Mouse (Mus musculus): ENCODE measurements around the gene Epb41l5. TPM values are rescaled to one million over a fixed set of nuclear protein-coding genes. Genes with fewer than 3 reads are reported as not detected.

The Epb41l5 gene
- polyA plus RNA-seq (2012; rRNA removed), result 15.8 and 28.0 TPM in 2 replicates

DNA sequence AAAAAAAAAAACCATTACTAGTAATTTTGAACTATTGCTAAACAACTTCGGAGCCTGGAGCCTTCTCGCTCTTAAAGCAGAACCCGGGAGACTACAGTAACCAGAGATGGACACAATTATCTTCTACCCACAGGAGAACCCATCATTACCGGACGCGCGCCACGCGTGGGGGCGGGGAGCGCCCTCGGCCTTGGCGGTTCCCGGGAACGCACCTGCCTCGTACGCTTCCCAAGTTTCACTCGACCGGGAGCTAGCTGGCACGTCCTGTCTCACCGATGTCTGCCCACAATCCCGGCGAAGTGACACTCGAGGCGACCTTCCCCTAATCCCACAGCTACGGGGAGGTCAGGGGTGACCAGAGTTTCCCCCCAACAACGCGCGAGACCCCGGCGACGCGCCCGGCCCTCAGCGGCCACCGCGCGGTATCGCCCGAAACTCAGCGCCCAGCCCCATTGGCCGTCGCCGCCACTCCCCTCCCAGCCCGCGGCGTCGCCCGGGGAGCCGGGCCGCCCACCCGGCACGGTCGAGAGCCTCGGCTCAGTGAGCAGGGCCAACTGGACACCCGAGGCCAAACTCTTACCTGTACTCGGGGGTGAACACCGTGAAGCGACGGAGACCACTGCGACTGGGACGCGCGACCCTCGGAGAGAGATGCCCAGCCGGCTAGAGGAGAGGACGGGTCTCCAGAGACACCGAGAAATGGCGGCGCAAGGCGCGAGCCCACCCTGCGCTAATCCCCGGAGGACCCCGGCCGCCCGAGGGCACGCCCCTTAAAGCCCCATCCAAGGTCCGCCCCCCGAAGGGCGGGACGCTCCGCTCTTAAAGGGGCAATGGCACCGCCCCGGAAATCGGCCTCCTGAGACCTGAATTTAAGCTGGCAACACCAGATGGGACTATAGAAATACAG, at the start of gene Epb41l5:
Epb41l5 (minus strand) TSS at position 796 of the 907 bp plus-strand sequence.
- TF ChIP-seq POLR2A (IDR thresholded peaks at IDR 0.05; ENCODE audit: borderline replicate concordance, extremely low read depth, low read depth, low read length) (peak; percentile 71; the same call in 1 of the 2 replicates), CTCF (IDR thresholded peaks at IDR 0.05; ENCODE audit: insufficient read depth, low read length) (no peak)
- Histone ChIP-seq H3K4me3 (replicated peaks; ENCODE audit: extremely low read depth, low read depth, low read length) (peak within 1 kb of the TSS; percentile 68), H3K4me1 (ENCODE audit: control insufficient read depth, insufficient read depth, low read length) (no peaks in the 10 kb centered on the region)
- WGBS, result under 1% methylated on average over 86 of the region's 86 CpGs
- DNase-seq, result peak; percentile 89

- DNase-seq, result no peak
- no peak for TF ChIP-seq POLR2A (IDR thresholded peaks at IDR 0.05; ENCODE audit: borderline replicate concordance, extremely low read depth, low read depth, low read length)
- no peak for TF ChIP-seq CTCF (IDR thresholded peaks at IDR 0.05; ENCODE audit: insufficient read depth, low read length)
- WGBS, result 87% methylated on average over 1 of the region's 1 CpGs
- no peak overlapping the region for H3K4me3 ChIP-seq (replicated peaks; ENCODE audit: extremely low read depth, low read depth, low read length)
- no peaks in the 10 kb centered on the region; the same call in 1 of the 2 replicates for H3K4me1 ChIP-seq (ENCODE audit: control insufficient read depth, insufficient read depth, low read length)
Measured at GRCm38 (mm10) chr1:119696860-119697259, 48.1 kb upstream of the Epb41l5 start.

GRCm38 (mm10) chr1:119685773-119686558, 37.2 kb upstream of the Epb41l5 start:
- TF ChIP-seq CTCF (IDR thresholded peaks at IDR 0.05; ENCODE audit: insufficient read depth, low read length), result no peak
- no peak for TF ChIP-seq POLR2A (IDR thresholded peaks at IDR 0.05; ENCODE audit: borderline replicate concordance, extremely low read depth, low read depth, low read length)
- no peak for DNase-seq
- WGBS, result 95% methylated on average over 3 of the region's 3 CpGs
- peaks cover 2% of the 10 kb centered on the region for H3K4me1 ChIP-seq (ENCODE audit: control insufficient read depth, insufficient read depth, low read length)
- no peak overlapping the region for H3K4me3 ChIP-seq (replicated peaks; ENCODE audit: extremely low read depth, low read depth, low read length)

GRCm38 (mm10) chr1:119681663-119682213, 32.9 kb upstream of the Epb41l5 start:
- no peak for DNase-seq
- peaks cover 2% of the 10 kb centered on the region for H3K4me1 ChIP-seq (ENCODE audit: control insufficient read depth, insufficient read depth, low read length)
- no peak for TF ChIP-seq CTCF (IDR thresholded peaks at IDR 0.05; ENCODE audit: insufficient read depth, low read length)
- TF ChIP-seq POLR2A (IDR thresholded peaks at IDR 0.05; ENCODE audit: borderline replicate concordance, extremely low read depth, low read depth, low read length), result no peak
- 78% methylated on average over 2 of the region's 2 CpGs for WGBS
- no peak overlapping the region for H3K4me3 ChIP-seq (replicated peaks; ENCODE audit: extremely low read depth, low read depth, low read length)

DNA sequence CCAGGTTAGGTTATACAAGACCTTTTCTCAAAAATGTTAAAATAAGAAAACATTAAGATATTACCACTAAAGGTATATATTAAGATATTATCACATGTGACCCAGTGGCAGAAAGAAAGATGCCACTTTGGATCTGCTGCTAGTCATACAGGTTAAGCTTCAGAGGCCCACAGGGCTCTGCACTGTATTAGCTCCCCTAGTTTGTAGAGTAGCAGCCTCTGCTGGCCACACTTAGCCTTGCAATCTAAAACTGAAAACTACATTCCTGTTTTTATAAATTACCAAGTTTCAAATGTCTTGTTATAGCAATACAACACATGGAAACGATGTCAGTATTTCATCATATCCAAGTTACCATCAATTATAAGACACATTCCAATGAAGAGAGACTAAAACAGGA, 26.2 kb upstream of the Epb41l5 start:
- Histone ChIP-seq H3K4me1 (ENCODE audit: control insufficient read depth, insufficient read depth, low read length) (no peaks in the 10 kb centered on the region), H3K4me3 (replicated peaks; ENCODE audit: extremely low read depth, low read depth, low read length) (no peak overlapping the region)
- WGBS, result 53% methylated on average over 1 of the region's 1 CpGs
- DNase-seq, result no peak
- no peak for TF ChIP-seq POLR2A (IDR thresholded peaks at IDR 0.05; ENCODE audit: borderline replicate concordance, extremely low read depth, low read depth, low read length)
- peak; percentile 57 for TF ChIP-seq CTCF (IDR thresholded peaks at IDR 0.05; ENCODE audit: insufficient read depth, low read length)

DNA sequence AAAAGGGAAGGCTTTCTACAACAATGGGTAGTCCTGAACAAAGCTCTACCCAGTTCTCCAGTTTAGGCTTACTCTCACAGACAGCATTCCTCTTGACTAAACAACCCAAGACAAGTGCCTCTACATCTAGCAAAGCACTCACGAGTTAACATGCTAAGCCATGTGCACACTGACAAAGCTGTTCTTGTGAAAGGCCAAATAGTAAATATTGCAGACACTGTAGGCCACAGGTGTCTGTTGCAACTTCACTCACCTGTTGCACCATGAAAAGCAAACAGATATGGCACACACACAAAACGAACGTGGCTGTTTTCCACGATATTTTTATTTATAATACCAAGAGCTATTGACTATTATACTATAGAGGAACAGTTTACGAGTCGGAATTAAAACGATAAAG, 18.1 kb upstream of the Epb41l5 start:
- WGBS, result 73% methylated on average over 7 of the region's 7 CpGs
- no peak for DNase-seq
- no peaks in the 10 kb centered on the region for H3K4me1 ChIP-seq (ENCODE audit: control insufficient read depth, insufficient read depth, low read length)
- TF ChIP-seq POLR2A (IDR thresholded peaks at IDR 0.05; ENCODE audit: borderline replicate concordance, extremely low read depth, low read depth, low read length) (no peak), CTCF (IDR thresholded peaks at IDR 0.05; ENCODE audit: insufficient read depth, low read length) (no peak)
- no peak overlapping the region for H3K4me3 ChIP-seq (replicated peaks; ENCODE audit: extremely low read depth, low read depth, low read length)

DNA sequence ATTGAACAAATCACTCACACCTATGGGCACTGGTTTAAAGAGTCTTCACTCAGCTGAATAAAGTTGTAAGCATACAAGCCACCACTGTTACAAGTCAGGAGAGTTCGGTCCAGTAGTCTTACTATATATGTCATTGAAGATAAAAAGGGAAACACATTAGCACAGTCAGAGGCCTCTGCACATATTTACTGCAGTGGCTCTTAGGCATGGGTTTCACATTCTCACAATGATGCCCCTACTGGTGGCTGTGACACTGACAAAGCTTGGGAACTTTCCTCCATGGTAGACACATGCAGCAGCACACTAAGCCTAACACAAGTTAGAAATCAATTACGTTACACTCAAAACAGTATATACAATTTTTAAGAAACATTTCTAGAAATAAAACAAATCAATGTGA, 5.5 kb upstream of the Epb41l5 start:
- TF ChIP-seq POLR2A (IDR thresholded peaks at IDR 0.05; ENCODE audit: borderline replicate concordance, extremely low read depth, low read depth, low read length), result no peak
- no peak for TF ChIP-seq CTCF (IDR thresholded peaks at IDR 0.05; ENCODE audit: insufficient read depth, low read length)
- no peak for DNase-seq
- WGBS, result 82% methylated on average over 2 of the region's 2 CpGs

DNA sequence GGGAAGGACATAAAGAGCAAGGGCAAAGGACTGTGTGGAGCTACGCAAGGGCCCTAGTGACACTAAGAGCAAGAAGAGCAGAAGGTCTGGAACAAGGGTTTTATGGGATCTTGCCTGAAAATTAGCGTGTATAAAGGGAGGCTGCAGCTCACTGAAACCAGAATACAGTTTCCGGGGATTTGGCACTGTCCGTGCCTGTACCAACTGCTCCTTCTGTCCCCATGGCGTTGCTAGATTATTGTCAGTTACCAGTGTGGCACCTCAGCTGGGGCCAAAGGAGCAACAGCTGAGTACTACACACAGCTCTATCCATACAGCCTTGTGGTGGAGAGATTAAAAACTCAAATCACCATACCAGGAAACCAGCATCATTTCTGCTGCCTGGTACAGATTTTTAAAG, 1.6 kb upstream of the Epb41l5 start:
- TF ChIP-seq POLR2A (IDR thresholded peaks at IDR 0.05; ENCODE audit: borderline replicate concordance, extremely low read depth, low read depth, low read length) (no peak), CTCF (IDR thresholded peaks at IDR 0.05; ENCODE audit: insufficient read depth, low read length) (no peak)
- Histone ChIP-seq H3K4me3 (replicated peaks; ENCODE audit: extremely low read depth, low read depth, low read length) (no peak overlapping the region), H3K4me1 (ENCODE audit: control insufficient read depth, insufficient read depth, low read length) (no peaks in the 10 kb centered on the region)
- no peak for DNase-seq
- WGBS, result 84% methylated on average over 5 of the region's 5 CpGs

More for the DNA sequence above, 5.5 kb upstream of the Epb41l5 start:
- no peak overlapping the region for H3K4me3 ChIP-seq (replicated peaks; ENCODE audit: extremely low read depth, low read depth, low read length)
- no peaks in the 10 kb centered on the region for H3K4me1 ChIP-seq (ENCODE audit: control insufficient read depth, insufficient read depth, low read length)

- TF ChIP-seq CTCF (IDR thresholded peaks at IDR 0.05; ENCODE audit: insufficient read depth, low read length) (no peak), POLR2A (IDR thresholded peaks at IDR 0.05; ENCODE audit: borderline replicate concordance, extremely low read depth, low read depth, low read length) (no peak)
- H3K4me1 ChIP-seq (ENCODE audit: control insufficient read depth, insufficient read depth, low read length), result no peaks in the 10 kb centered on the region
- DNase-seq, result no peak
- 42% methylated on average over 2 of the region's 2 CpGs for WGBS
- no peak overlapping the region for H3K4me3 ChIP-seq (replicated peaks; ENCODE audit: extremely low read depth, low read depth, low read length)
Measured at GRCm38 (mm10) chr1:119649627-119650026, 827 bp upstream of the Epb41l5 start.

All from lung, adult 2 months (tissue).